In the genomic region with DNA sequence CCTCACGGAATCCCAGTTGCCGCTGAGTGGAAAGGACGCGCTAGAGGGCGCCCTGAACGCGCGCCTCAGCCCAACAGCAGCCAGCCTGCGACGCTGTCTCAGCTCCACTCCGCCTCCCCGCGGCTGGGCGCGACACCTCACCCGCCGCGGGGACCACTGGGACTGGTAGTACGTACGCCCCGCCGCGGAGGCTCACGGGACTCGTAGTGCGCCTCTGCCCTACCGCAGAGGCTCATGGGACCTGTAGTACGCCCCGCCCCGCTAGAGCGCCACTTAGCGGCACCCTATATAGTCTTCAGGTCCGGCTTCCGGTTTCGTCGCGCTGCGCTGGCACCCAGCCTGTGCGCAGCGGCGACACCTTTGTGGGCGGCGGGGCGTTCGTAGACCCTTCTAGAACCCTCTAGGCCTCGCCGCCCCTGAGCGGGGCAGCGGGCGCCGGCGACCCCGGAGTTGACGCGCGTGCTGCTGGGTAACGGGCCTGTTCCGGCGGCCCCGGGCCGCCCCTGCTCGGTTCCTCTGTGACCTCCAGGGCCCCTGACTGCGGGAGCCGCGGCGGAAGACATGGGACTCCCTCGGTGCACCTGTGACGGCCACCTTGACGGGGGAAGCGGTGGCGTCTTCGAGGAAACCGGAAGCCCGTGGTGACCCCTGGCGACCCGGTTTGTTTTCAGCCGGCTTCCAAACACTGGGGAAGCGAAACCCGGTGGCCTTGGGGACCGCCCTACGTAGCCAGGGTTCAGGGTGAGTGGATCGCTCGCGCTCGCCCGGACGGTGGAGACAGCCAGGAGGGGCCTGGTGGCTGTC, we compare ENCODE assay signal across 7 mouse cellular contexts. TPM values are rescaled to one million over a fixed set of nuclear protein-coding genes. Genes with fewer than 3 reads are reported as not detected.
DNase-seq lines count a peak whose midpoint lies in the region; ATAC-seq lines count a peak whose summit lies in the region.

A gene (plus strand): TSS at position 282 of the 804 bp plus-strand sequence.

- intact Hi-C loops in left cerebral cortex, postnatal 36 days (cut with DNase I), result loop anchor here (5.0 kb wide), 1 partner anchor 452 kb away; no protein-coding TSS in a partner anchor

- H3K4me2 ChIP-seq in intestine, embryonic 16.5 days (ENCODE audit: low read depth, low read length), result peak within 1 kb of the TSS; percentile 80
- peak within 1 kb of the TSS; percentile 70 for H3K4me2 ChIP-seq in midbrain, embryonic 11.5 days

- peak within 1 kb of the TSS; percentile 89 for H3K4me3 ChIP-seq in intestine, embryonic 16.5 days (ENCODE audit: low read length)
- H3K4me3 ChIP-seq in midbrain, embryonic 11.5 days (ENCODE audit: low read depth, low read length), result peak within 1 kb of the TSS; percentile 73

- H3K36me3 ChIP-seq in intestine, embryonic 16.5 days (ENCODE audit: control insufficient read depth, insufficient read depth, low read length), result no peaks in the 10 kb centered on the region
- H3K36me3 ChIP-seq in midbrain, embryonic 11.5 days (ENCODE audit: control insufficient read depth, insufficient read depth, low read length), result no peaks in the 10 kb centered on the region

- no peaks in the 10 kb centered on the region for H3K27me3 ChIP-seq in intestine, embryonic 16.5 days (replicated peaks; ENCODE audit: control insufficient read depth, insufficient read depth, low read length)
- no peaks in the 10 kb centered on the region for H3K27me3 ChIP-seq in midbrain, embryonic 11.5 days (ENCODE audit: control insufficient read depth, insufficient read depth, low read length)

- peak within 1 kb of the TSS; percentile 98 for H3K27ac ChIP-seq in intestine, embryonic 16.5 days (ENCODE audit: low read length)
- H3K27ac ChIP-seq in midbrain, embryonic 11.5 days (ENCODE audit: low read depth, low read length), result peak within 1 kb of the TSS; percentile 82

- peak within 1 kb of the TSS; percentile 95 for H3K9ac ChIP-seq in intestine, embryonic 16.5 days (ENCODE audit: low read depth, low read length)
- peak within 1 kb of the TSS; percentile 84 for H3K9ac ChIP-seq in midbrain, embryonic 11.5 days (ENCODE audit: low read length)

- peak; percentile 97 for DNase-seq in adrenal gland, adult 8-10 months
- peak; percentile 96 for DNase-seq in embryo, embryonic 9.5 days (ENCODE audit: extremely low spot score)
- DNase-seq in gastrocnemius, postnatal 4 days (ENCODE audit: low spot score in 2 of 2), result peak; percentile 92 to 98
- peak; percentile 99 for DNase-seq in left cerebral cortex, postnatal 36 days (ENCODE audit: low spot score in 2 of 2)
- DNase-seq in midbrain, embryonic 11.5 days (ENCODE audit: low spot score, missing footprints), result peak; percentile 100
- peak; percentile 98 for DNase-seq in skeletal muscle tissue, adult 2 months (ENCODE audit: low read depth, low spot score)

- H3K4me1 ChIP-seq in intestine, embryonic 16.5 days (ENCODE audit: control insufficient read depth, insufficient read depth, low read length), result peaks cover 17% of the 10 kb centered on the region
- H3K4me1 ChIP-seq in midbrain, embryonic 11.5 days (ENCODE audit: control insufficient read depth, insufficient read depth, low read length), result peaks cover 7% of the 10 kb centered on the region

- under 1% methylated on average over 86 of the region's 87 CpGs for WGBS in intestine, embryonic 16.5 days
- under 1% methylated on average over 87 of the region's 87 CpGs for whole genome bisulfite sequencing in midbrain, embryonic 11.5 days

- ATAC-seq in intestine, embryonic 16.5 days, result peak; percentile 99
- ATAC-seq in midbrain, embryonic 11.5 days (ENCODE audit: low FRiP score), result peak; percentile 99

- no peaks in the 10 kb centered on the region for H3K9me3 ChIP-seq in intestine, embryonic 16.5 days (ENCODE audit: control insufficient read depth, low read length)
- no peaks in the 10 kb centered on the region for H3K9me3 ChIP-seq in midbrain, embryonic 11.5 days (ENCODE audit: control insufficient read depth, low read length)

RNA-seq across cellular contexts. Expression of the gene that starts here (rescaled TPM):
- 10 to 100 TPM; 75.5 to 83.1 (median 80.1) TPM for total RNA-seq in adrenal gland, adult 8-10 months (2022)
- 10 to 100 TPM; 52.4 to 57.3 TPM for total RNA-seq in gastrocnemius, postnatal 4 days (2021)
- polyA plus RNA-seq in intestine, embryonic 16.5 days (2015; fragmentation: Nextera tagmentation; extraction: Ambion mirVana), result 68.3 and 71.3 TPM in 2 replicates
- 10 to 100 TPM; 73.1 to 75.1 TPM for total RNA-seq in left cerebral cortex, postnatal 36 days (2021)
- polyA plus RNA-seq in midbrain, embryonic 11.5 days (2014; fragmentation: Nextera tagmentation; extraction: Ambion mirVana), result 72.1 and 76.8 TPM in 2 replicates

Comparison
In these comparisons a context has a peak if more than half of its experiments do, and no peak if none do; other contexts are left out.
1. Peak in every context shown above with its lines: DNase-seq, ATAC-seq, H3K4me3 ChIP-seq and H3K27ac ChIP-seq.